Mouse (Mus musculus): ENCODE measurements around the gene Srrm2. TPM values are rescaled to one million over a fixed set of nuclear protein-coding genes. Genes with fewer than 3 reads are reported as not detected.

Srrm2 gene
- polyA plus RNA-seq, 1 experiment from 2014 or later: 327 TPM

DNA sequence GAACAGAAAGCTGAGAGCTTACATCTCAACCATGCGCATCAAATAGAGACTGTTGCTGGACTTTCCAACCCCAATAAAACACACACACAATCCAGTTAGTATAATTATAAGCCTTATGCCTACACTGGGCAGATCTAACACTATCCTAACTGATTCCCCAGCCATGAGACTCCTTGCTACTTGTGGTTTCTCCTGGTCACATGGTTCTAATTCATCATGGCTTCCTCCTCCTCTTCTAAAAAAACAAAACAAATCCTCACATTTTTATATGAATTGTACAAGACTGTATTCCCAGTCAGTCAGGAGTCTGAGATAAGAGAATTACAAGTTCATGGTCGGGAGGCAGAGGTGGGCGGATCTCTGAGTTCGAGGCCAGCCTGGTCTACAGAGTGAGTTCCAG lies 1.4 kb upstream of the Srrm2 start:
- H3K4me1 ChIP-seq: peaks cover 31% of the 10 kb centered on the region
- 78% methylated on average over 4 of the region's 4 CpGs for WGBS

GRCm38 (mm10) chr17:23789749-23790268 lies 523 bp upstream of the Srrm2 start:
- Histone ChIP-seq H3K4me3 (peak overlapping the region; percentile 60), H3K4me1 (peaks cover 31% of the 10 kb centered on the region), H3K27ac (replicated peaks) (peak overlapping the region; percentile 90), H3K9me3 (no peaks in the 10 kb centered on the region), H3K9ac (peak overlapping the region; percentile 88), H3K27me3 (replicated peaks) (no peaks in the 10 kb centered on the region), H3K4me2 (peak overlapping the region; percentile 81), H3K36me3 (peaks cover 3% of the 10 kb centered on the region; the same call in 1 of the 2 replicates)
- no peak for ATAC-seq (ENCODE audit: extremely low read depth, insufficient number of reproducible peaks, low FRiP score, low TSS enrichment)
- WGBS: 11% methylated on average over 8 of the region's 8 CpGs

More for the DNA sequence above, 1.4 kb upstream of the Srrm2 start:
- H3K36me3 ChIP-seq: peaks cover 3% of the 10 kb centered on the region; the same call in 1 of the 2 replicates
- H3K27me3 ChIP-seq (replicated peaks): no peaks in the 10 kb centered on the region
- H3K4me3 ChIP-seq: no peak overlapping the region
- H3K9ac ChIP-seq: no peak overlapping the region
- no peak overlapping the region for H3K4me2 ChIP-seq
- H3K9me3 ChIP-seq: no peaks in the 10 kb centered on the region
- H3K27ac ChIP-seq (replicated peaks): no peak overlapping the region
- no peak for ATAC-seq (ENCODE audit: extremely low read depth, insufficient number of reproducible peaks, low FRiP score, low TSS enrichment)

- Histone ChIP-seq H3K9me3 (no peaks in the 10 kb centered on the region), H3K4me3 (peak overlapping the region; percentile 60), H3K9ac (peak overlapping the region; percentile 88), H3K27ac (replicated peaks) (peak overlapping the region; percentile 90), H3K36me3 (peaks cover 3% of the 10 kb centered on the region; the same call in 1 of the 2 replicates), H3K4me1 (peaks cover 25% of the 10 kb centered on the region), H3K4me2 (peak overlapping the region; percentile 81), H3K27me3 (replicated peaks) (no peaks in the 10 kb centered on the region)
- WGBS: 63% methylated on average over 2 of the region's 2 CpGs
- no peak for ATAC-seq (ENCODE audit: extremely low read depth, insufficient number of reproducible peaks, low FRiP score, low TSS enrichment)
Observed at GRCm38 (mm10) chr17:23791079-23791357, 686 bp downstream of the Srrm2 start.

- Histone ChIP-seq H3K9ac (no peak overlapping the region), H3K4me3 (no peak overlapping the region), H3K4me2 (no peak overlapping the region), H3K27ac (replicated peaks) (no peak overlapping the region), H3K27me3 (replicated peaks) (no peaks in the 10 kb centered on the region), H3K4me1 (peaks cover 11% of the 10 kb centered on the region), H3K9me3 (no peaks in the 10 kb centered on the region), H3K36me3 (peaks cover 6% of the 10 kb centered on the region; the same call in 1 of the 2 replicates)
- 91% methylated on average over 8 of the region's 8 CpGs for WGBS
- ATAC-seq (ENCODE audit: extremely low read depth, insufficient number of reproducible peaks, low FRiP score, low TSS enrichment): no peak
Observed at GRCm38 (mm10) chr17:23795323-23795722, 5.0 kb downstream of the Srrm2 start.

- H3K4me2 ChIP-seq: no peak overlapping the region
- no peak for ATAC-seq (ENCODE audit: extremely low read depth, insufficient number of reproducible peaks, low FRiP score, low TSS enrichment)
- no peak overlapping the region for H3K27ac ChIP-seq (replicated peaks)
- no peaks in the 10 kb centered on the region for H3K27me3 ChIP-seq (replicated peaks)
- H3K9me3 ChIP-seq: no peaks in the 10 kb centered on the region
- H3K4me1 ChIP-seq: 0 out of 2 replicates have a peak, but pooled peaks cover 2% of the 10 kb centered on the region
- 57% methylated on average over 7 of the region's 7 CpGs for WGBS
- no peak overlapping the region for H3K4me3 ChIP-seq
- H3K9ac ChIP-seq: no peak overlapping the region
- H3K36me3 ChIP-seq: peaks cover 6% of the 10 kb centered on the region; the same call in 1 of the 2 replicates
Observed at GRCm38 (mm10) chr17:23797316-23797715, 7.0 kb downstream of the Srrm2 start.

DNA sequence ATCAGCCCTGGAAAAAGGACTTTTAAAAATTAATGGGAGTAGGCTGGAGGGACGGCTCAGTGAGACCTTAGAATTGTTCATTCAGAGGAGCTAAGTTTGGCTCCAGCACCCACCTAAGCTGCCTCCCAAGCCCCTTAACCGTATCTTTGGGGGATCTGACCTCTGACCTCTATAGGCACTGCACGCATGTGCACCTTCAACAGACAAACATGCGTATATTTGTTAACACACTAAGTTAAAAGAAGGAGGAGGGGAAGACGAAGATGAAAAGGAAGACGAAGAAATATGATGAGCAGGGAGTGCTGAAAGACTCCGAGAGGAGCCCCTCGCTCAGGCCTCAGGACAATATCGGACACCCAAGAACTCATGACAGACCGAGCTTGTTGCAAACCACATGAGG lies 11.3 kb downstream of the Srrm2 start:
- Histone ChIP-seq H3K4me2 (no peak overlapping the region), H3K9ac (no peak overlapping the region), H3K9me3 (no peaks in the 10 kb centered on the region), H3K27me3 (replicated peaks) (no peaks in the 10 kb centered on the region), H3K36me3 (0 out of 2 replicates have a peak, but pooled peaks cover 3% of the 10 kb centered on the region), H3K4me3 (no peak overlapping the region), H3K27ac (replicated peaks) (no peak overlapping the region), H3K4me1 (peaks cover 25% of the 10 kb centered on the region)
- 92% methylated on average over 10 of the region's 10 CpGs for WGBS
- no peak for ATAC-seq (ENCODE audit: extremely low read depth, insufficient number of reproducible peaks, low FRiP score, low TSS enrichment)

DNA sequence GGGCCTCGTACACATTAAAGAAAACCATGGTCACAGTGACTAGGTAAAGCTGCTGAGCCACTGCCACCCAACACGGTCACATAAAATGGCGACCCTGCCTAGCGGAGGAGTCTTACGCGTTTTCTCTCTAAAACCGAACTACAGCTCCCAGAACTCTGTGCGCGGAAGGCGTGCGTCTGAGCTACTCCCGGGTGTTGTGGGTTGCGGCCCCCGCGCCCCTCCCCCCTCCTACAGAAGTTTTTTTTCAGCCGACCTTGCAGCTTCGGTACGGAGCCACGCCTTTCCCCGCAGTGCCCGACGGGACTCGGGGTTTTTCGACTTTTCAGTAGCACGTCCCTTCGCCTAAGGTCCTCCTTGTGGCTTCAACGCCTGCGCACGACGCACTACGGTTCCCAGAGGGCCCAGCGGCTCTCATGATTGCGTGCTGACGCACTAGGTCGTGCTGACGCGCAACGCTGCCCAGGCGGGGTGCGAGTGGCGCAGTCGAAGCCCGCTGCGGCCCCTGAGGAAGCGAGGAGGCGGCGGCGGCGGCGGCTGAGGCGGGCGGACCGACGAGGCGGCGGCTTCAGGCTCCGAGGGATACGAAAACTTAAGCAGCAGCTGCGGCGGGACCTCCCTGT lies 12.5 kb downstream of the Srrm2 start:
- peak overlapping the region; percentile 92 for H3K4me2 ChIP-seq
- no peaks in the 10 kb centered on the region for H3K9me3 ChIP-seq
- no peaks in the 10 kb centered on the region for H3K27me3 ChIP-seq (replicated peaks)
- ATAC-seq (ENCODE audit: extremely low read depth, insufficient number of reproducible peaks, low FRiP score, low TSS enrichment): peak; percentile 92
- H3K36me3 ChIP-seq: peaks cover 15% of the 10 kb centered on the region
- H3K4me3 ChIP-seq: peak overlapping the region; percentile 86
- peak overlapping the region; percentile 97 for H3K27ac ChIP-seq (replicated peaks)
- peaks cover 35% of the 10 kb centered on the region for H3K4me1 ChIP-seq
- H3K9ac ChIP-seq: peak overlapping the region; percentile 99
- under 1% methylated on average over 60 of the region's 60 CpGs for WGBS

- Histone ChIP-seq H3K9me3 (no peaks in the 10 kb centered on the region), H3K4me3 (peak overlapping the region; percentile 86), H3K36me3 (peaks cover 21% of the 10 kb centered on the region), H3K4me2 (peak overlapping the region; percentile 92), H3K9ac (peak overlapping the region; percentile 99), H3K4me1 (peaks cover 35% of the 10 kb centered on the region), H3K27me3 (replicated peaks) (no peaks in the 10 kb centered on the region), H3K27ac (replicated peaks) (peak overlapping the region; percentile 97)
- 1% methylated on average over 58 of the region's 83 CpGs for WGBS
- peak; percentile 72 for ATAC-seq (ENCODE audit: extremely low read depth, insufficient number of reproducible peaks, low FRiP score, low TSS enrichment)
Observed at GRCm38 (mm10) chr17:23803366-23804041, 13.2 kb downstream of the Srrm2 start.

DNA sequence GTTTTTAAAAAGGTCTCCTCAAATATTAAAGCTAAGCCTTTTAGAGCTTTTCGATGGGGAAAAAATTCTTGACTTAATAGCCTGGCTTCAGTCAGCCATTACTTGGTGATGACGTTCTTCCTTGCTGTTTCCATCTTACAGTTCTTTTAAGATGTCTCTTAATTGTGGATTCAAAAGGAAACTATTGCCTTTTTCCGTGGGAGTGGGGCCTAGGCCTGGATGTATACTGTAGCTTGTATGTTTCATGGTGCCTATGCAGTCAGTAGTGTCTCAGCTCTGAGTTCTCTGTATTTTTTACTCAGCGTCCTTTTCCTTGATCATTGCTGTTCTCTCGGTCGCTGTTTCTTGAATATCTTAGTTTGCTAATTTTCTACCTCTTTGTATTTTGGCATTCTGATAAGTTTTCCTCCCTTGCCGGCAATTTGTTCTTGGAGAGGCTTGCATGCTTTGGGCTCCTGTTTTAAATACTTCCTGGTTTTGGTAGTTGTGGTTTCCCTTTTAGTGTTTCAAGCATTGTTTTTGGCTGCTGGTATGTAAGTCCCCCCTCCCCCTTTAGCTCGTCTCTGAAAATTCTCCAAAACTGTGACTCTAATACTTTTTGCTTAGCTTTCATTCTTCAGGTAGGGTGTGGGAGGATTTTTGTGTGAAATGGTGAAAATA lies 14.2 kb downstream of the Srrm2 start:
- Histone ChIP-seq H3K9ac (peak overlapping the region; percentile 99), H3K36me3 (peaks cover 32% of the 10 kb centered on the region), H3K9me3 (no peaks in the 10 kb centered on the region), H3K4me1 (peaks cover 35% of the 10 kb centered on the region), H3K4me3 (peak overlapping the region; percentile 86), H3K27me3 (replicated peaks) (no peaks in the 10 kb centered on the region), H3K27ac (replicated peaks) (peak overlapping the region; percentile 97), H3K4me2 (peak overlapping the region; percentile 92)
- no peak for ATAC-seq (ENCODE audit: extremely low read depth, insufficient number of reproducible peaks, low FRiP score, low TSS enrichment)
- under 1% methylated on average over 8 of the region's 8 CpGs for WGBS

DNA sequence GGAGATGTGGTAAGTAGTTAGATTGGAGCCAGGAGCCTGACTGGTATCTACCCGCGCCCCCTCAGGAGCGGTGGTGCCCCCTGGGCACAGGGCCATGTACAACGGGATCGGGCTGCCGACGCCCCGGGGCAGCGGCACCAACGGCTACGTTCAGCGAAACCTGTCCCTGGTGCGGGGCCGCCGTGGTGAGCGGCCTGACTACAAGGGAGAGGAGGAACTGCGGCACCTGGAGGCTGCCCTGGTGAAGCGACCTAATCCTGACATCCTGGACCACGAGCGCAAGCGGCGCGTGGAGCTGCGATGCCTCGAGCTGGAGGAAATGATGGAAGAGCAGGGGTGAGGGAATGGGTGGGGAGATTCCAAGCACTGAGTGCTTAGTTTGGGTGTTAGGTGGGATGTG lies 16.5 kb downstream of the Srrm2 start:
- 73% methylated on average over 25 of the region's 25 CpGs for whole genome bisulfite sequencing
- peak overlapping the region; percentile 30; the same call in 1 of the 2 replicates for H3K27ac ChIP-seq (replicated peaks)
- no peaks in the 10 kb centered on the region for H3K9me3 ChIP-seq
- no peak for ATAC-seq (ENCODE audit: extremely low read depth, insufficient number of reproducible peaks, low FRiP score, low TSS enrichment)
- H3K9ac ChIP-seq: peak overlapping the region; percentile 99
- H3K27me3 ChIP-seq (replicated peaks): no peaks in the 10 kb centered on the region
- peak overlapping the region; percentile 92 for H3K4me2 ChIP-seq
- H3K36me3 ChIP-seq: peaks cover 52% of the 10 kb centered on the region
- peaks cover 35% of the 10 kb centered on the region for H3K4me1 ChIP-seq
- H3K4me3 ChIP-seq: peak overlapping the region; percentile 86; the same call in 1 of the 2 replicates

DNA sequence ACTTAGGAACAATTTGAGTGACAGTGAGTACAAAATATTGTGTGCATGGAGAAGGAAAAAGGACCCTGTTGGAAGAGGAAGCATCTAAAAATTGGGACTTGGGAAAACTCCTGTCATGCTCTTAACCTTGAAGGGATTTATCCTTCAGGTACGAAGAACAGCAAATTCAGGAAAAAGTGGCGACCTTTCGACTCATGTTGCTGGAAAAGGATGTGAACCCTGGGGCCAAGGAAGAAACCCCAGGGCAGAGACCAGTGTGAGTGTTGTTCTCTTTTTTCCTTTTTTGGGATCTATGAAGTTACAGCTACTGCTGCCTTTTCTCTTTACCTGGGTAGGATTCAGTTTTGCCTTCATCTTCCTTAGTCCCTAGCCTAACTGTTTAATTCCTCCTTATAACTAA lies 17.6 kb downstream of the Srrm2 start:
- 88% methylated on average over 3 of the region's 3 CpGs for WGBS
- peaks cover 62% of the 10 kb centered on the region for H3K36me3 ChIP-seq
- ATAC-seq (ENCODE audit: extremely low read depth, insufficient number of reproducible peaks, low FRiP score, low TSS enrichment): no peak

More for the DNA sequence above, 17.6 kb downstream of the Srrm2 start:
- H3K4me2 ChIP-seq: no peak overlapping the region
- no peak overlapping the region for H3K9ac ChIP-seq
- H3K27me3 ChIP-seq (replicated peaks): no peaks in the 10 kb centered on the region
- peaks cover 30% of the 10 kb centered on the region for H3K4me1 ChIP-seq
- no peak overlapping the region for H3K4me3 ChIP-seq
- no peak overlapping the region for H3K27ac ChIP-seq (replicated peaks)
- no peaks in the 10 kb centered on the region for H3K9me3 ChIP-seq

Measured in heart, embryonic 13.5 days (tissue).